Mouse (Mus musculus) testis, adult 2 months (tissue): Measurements from ENCODE around the gene Cdc42se2.

Source experiments
- CTCF ChIP-seq: fragments of 200-500 bp; IDR thresholded peaks from 2 replicates; pipeline ENCODE4 v1.5.1; 2012; ENCODE audit warnings: low read depth, mild to moderate bottlenecking, inconsistent platforms, low read length, moderate library complexity; ENCODE audit not compliant: control insufficient read depth, insufficient read depth, insufficient replicate concordance
- POLR2A ChIP-seq: fragments of 200-500 bp; IDR thresholded peaks from 2 replicates; pipeline ENCODE4 v1.6.1; 2012; ENCODE audit warnings: low read depth, mild to moderate bottlenecking, inconsistent platforms, low read length, moderate library complexity; ENCODE audit not compliant: control insufficient read depth

- TF ChIP-seq POLR2A: no peak
- no peak for TF ChIP-seq CTCF
Measured at GRCm38 (mm10) chr11:54817449-54817848, 30.0 kb upstream of the Cdc42se2 start.
